Mouse (Mus musculus): ENCODE results near the gene Tspyl4. TPM values are rescaled to one million over a fixed set of nuclear protein-coding genes. Genes with fewer than 3 reads are reported as not detected.

Gene Tspyl4
- 9.5 TPM for polyA plus RNA-seq (2015; fragmentation: Illumina TruSeq; extraction: RNeasy Lipid Tissue Mini Kit (QIAGEN cat#74804); ENCODE audit: insufficient read depth, low read depth, low replicate concordance)

DNA sequence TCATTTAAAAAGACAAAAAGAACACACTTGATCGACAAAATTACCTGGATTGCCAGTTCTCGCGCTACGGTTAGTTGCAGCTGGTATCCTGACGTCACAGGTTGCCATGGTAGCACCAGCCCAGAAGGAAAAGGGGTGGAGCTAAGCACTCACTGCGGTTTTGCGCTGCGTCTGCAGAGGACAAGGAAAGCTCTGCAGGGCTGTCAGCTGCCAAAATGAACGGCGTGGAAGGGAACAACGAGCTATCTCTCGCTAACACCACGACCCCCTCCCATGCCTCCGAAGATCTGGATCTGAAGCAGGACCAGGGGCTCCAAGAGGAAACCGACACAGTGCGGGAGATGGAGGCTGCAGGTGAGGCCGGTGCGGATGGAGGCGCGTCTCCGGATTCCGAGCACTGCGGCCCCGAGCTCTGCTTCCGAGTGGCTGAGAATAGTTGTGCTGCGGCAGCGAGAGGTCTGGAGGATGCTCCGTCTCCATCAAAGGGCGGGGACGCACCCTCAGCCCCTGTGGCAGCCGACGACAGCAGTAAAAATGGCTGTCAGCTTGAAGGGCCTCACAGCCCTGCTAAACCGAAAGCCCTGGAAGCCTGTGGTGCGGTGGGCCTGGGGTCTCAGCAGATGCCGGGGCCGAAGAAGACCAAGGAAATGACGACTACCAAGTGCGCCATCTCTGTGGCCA, at the start of gene Tspyl4:
Gene Tspyl4, plus strand, starts transcription at position 144 of the 681 bp plus-strand sequence.

DNA sequence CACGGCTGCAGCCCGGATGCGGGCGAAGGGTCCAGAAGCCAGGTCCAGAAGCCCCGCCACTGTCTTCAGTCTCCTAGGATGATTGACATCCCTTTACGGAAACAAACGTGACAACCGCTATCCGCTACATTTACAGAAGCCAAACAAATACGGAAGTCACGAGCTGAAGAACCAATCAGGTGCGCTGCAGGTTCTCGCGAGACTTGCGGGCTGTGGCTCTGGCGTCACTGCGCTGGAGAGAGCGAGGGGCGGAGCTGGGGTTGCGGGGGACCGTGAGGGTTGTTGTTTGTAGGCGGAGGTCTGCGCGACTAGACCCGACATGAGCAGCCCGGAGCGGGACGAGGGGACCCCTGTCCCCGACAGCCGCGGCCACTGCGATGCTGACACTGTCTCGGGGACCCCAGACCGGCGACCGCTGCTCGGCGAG, 15.3 kb upstream of the Tspyl4 start, which contains the start of gene Tspyl1:
Gene Tspyl1, plus strand, starts transcription at position 229 of the 427 bp plus-strand sequence.

Other genes with a start within 250 kb of the Tspyl4 start
- gene Calhm5, start 200.9 kb upstream of the Tspyl4 start, polyA plus RNA-seq (2015; fragmentation: Illumina TruSeq; extraction: RNeasy Lipid Tissue Mini Kit (QIAGEN cat#74804); ENCODE audit: insufficient read depth, low read depth, low replicate concordance), result 0.59 TPM
- not detected for gene Calhm6, start 169.5 kb upstream of the Tspyl4 start, polyA plus RNA-seq (2015; fragmentation: Illumina TruSeq; extraction: RNeasy Lipid Tissue Mini Kit (QIAGEN cat#74804); ENCODE audit: insufficient read depth, low read depth, low replicate concordance)
- gene Dse, start 89.7 kb upstream of the Tspyl4 start, polyA plus RNA-seq (2015; fragmentation: Illumina TruSeq; extraction: RNeasy Lipid Tissue Mini Kit (QIAGEN cat#74804); ENCODE audit: insufficient read depth, low read depth, low replicate concordance), result 2.1 TPM
- 8.4 TPM for gene Tspyl1, start 15.3 kb upstream of the Tspyl4 start, polyA plus RNA-seq (2015; fragmentation: Illumina TruSeq; extraction: RNeasy Lipid Tissue Mini Kit (QIAGEN cat#74804); ENCODE audit: insufficient read depth, low read depth, low replicate concordance)
- gene Col10a1, start 92.5 kb downstream of the Tspyl4 start, polyA plus RNA-seq (2015; fragmentation: Illumina TruSeq; extraction: RNeasy Lipid Tissue Mini Kit (QIAGEN cat#74804); ENCODE audit: insufficient read depth, low read depth, low replicate concordance), result not detected
- 1.1 TPM for gene Nt5dc1, start 121.1 kb downstream of the Tspyl4 start, polyA plus RNA-seq (2015; fragmentation: Illumina TruSeq; extraction: RNeasy Lipid Tissue Mini Kit (QIAGEN cat#74804); ENCODE audit: insufficient read depth, low read depth, low replicate concordance)
- 2.3 TPM for gene Frk, start 186.0 kb downstream of the Tspyl4 start, polyA plus RNA-seq (2015; fragmentation: Illumina TruSeq; extraction: RNeasy Lipid Tissue Mini Kit (QIAGEN cat#74804); ENCODE audit: insufficient read depth, low read depth, low replicate concordance)

All from pancreas, adult 10 weeks (tissue).